Mouse (Mus musculus) heart, adult 8-10 months (tissue): ENCODE data around the gene Sept10. TPM values are rescaled to one million over a fixed set of nuclear protein-coding genes. Genes with fewer than 3 reads are reported as not detected.

Experiments
- DNase-seq: peaks from one replicate; pipeline ENCODE4 v3.0.0; 2022; ENCODE audit warnings: low spot score
- total RNA-seq, 4 experiments: library from RNA; stranded (reverse); gene quantifications; 2 replicates each; pipeline ENCODE4 v1.2.4; 2022

Gene Sept10
- total RNA-seq, 4 experiments from 2014 or later, result 14.4 to 20.6 (median 18.7) TPM

DNA sequence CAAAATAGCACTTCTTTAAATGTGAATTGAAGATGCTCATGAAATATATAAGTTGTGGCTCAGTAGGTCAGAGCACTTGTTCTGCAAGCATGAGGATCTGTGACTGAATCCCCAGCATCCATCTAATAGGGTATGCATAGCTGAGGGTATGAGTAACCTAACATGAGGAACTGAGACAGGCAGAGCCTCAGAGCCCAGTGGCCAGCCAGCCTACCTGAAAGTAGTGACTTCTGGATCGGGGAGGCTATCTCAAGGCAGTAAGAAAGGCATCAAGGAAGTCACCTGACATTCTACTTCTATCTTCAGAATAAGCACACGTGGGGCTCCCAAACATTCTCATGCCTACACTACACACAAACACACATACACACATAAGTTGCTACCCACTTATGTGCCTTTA, 3.5 kb upstream of the Sept10 start:
- no peak for DNase-seq

- DNase-seq, result no peak
These were observed 2.2 kb upstream of the Sept10 start for GRCm38 (mm10) chr10:59223890-59224289.

- no peak for DNase-seq
These were observed 1.7 kb upstream of the Sept10 start for GRCm38 (mm10) chr10:59223301-59223700.

DNA sequence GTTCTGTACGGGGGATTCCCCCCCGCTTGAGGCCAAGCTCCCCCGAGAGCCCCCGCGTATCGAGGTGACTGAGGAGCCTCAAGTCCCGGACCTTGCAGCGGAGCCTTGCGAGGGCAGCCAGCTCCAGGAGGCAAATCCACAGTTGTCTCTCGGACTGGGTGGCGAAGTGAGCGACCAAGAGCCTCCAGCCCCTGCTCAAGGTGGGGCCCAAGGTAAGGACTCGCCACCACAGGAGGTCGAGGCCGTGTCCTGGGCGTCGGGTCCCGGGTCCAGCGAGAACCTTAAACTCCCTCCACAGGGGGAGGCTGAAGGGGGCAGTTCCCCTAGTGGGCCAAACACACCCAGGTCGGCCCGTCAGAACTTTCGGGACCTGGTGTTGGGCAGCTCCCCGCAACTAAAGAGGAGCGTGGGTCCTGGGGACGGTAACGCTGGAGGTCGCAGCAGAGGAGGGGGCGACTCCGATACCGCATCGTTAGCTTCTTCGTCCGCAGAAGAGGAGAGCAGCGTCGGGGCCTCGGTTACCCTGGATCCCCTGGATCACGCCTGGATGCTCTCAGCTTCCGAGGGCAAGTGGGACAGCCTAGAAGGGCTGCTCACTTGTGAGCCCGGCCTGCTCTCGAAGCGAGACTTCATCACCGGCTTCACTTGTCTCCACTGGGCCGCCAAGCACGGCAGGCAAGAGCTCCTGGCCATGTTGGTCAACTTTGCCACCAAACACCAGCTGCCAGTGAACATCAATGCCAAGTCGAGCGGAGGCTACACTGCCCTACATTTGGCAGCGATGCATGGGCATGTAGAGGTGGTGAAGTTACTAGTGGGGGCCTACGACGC, 839 bp upstream of the Sept10 start:
- DNase-seq, result peak; percentile 12

DNA sequence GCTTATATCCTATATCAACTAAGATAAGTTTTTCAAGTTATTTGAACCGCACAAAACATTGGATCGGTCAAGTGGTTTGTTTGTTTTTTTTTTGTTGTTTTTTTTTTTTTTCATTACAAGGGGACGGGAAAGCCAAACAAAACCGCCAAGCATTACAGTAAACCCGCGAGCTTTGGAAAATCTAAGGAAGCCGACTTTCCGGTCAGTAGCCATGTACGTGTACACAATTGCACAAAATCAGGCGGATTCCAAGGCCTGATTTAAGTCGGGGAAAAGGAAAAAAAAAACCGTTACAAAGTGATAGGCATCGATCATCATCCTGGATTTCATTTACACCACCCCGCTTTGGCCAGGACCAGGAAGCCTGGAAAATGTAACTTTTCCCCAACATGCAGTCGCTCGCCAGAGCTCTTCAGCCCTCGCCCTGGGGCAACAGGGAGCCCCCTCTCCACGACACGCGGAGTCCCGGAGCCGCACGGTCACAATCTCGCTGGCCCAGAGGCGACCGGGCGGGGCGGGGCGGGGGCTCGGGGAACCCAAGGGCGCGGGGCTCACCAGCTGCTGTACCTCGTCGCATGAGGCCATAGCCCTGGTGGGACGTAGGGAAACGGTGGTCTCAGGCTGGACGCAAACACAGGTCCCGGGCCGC, 699 bp downstream of the Sept10 start:
- no peak for DNase-seq

DNA sequence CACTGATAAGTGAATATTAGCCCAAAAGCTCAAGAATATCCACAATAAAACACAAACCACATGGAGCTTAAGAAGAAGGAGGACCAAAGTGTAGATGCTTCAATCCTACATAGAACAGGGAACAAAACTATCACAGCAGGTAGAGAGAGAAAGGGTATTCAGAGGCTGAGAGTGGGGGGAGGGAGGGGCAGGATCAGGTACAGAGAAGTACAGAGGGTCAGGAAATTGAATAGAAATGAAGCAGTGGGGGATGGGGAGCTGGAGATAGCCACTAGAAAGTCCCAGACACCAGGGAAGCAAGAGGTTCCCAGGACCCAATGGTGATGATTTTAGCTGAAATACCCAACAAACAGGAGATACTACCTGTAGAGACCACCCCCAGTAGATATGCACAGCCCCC, 21.6 kb downstream of the Sept10 start:
- DNase-seq, result no peak

GRCm38 (mm10) chr10:59196763-59197162, 24.9 kb downstream of the Sept10 start:
- DNase-seq, result no peak

GRCm38 (mm10) chr10:59194891-59195290, 26.8 kb downstream of the Sept10 start:
- no peak for DNase-seq

DNA sequence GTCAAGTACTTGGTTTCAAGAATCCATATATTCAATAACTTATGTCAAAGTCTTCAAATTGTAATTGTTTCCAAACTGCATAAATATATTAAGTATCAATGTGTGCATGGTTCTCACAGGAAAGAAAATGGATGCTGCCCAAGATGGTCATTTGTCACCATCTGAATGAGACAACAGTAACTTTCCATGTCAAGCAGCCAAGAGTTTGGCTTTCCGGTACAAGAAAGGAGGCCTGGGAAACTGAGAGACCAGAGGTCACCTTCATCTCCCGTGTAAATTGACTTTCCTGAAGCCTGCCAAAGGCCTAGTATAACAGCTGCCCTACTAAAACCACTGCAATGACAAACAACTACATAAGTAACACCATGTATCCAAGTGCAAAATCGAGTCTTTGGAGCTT, 39.3 kb downstream of the Sept10 start:
- DNase-seq, result no peak

GRCm38 (mm10) chr10:59179620-59180019, 42.0 kb downstream of the Sept10 start:
- no peak for DNase-seq

DNA sequence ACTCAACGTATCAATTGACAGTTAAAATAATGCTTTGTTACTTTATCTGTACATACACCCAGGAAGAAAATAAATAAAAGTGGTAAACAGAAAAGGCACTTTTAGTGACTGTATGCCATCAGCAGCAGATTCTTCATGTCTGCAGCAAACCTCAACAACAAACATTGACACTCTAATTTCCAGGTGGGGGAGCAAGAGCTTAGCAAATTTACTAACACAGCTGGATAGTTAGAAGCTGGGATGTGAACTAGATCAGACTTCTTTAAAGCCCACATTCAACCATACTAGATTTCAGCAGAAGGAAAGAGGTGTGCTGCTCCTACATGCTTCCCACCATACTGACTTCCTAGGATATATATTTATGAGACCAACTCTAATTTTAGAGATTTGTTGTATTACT, 49.1 kb downstream of the Sept10 start:
- no peak for DNase-seq

DNA sequence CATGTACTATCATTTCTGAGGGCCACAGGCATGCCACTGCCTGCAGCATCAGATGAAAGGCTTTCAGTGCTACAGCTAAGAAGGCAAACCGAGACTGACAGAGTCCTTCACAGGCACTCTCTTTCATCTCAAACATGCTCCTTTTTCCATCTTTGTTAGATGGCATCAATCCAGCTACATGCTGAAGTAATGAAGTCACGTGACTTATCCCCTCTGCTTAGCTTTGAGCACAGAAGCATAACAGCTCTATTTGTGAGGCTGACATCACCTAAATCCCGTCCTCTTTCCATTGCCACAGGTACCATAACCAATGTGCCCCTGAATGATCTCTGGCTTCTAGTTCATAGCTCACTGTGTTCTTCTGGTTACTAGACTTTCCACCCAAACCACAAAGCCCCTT, 50.6 kb downstream of the Sept10 start:
- DNase-seq, result no peak

DNA sequence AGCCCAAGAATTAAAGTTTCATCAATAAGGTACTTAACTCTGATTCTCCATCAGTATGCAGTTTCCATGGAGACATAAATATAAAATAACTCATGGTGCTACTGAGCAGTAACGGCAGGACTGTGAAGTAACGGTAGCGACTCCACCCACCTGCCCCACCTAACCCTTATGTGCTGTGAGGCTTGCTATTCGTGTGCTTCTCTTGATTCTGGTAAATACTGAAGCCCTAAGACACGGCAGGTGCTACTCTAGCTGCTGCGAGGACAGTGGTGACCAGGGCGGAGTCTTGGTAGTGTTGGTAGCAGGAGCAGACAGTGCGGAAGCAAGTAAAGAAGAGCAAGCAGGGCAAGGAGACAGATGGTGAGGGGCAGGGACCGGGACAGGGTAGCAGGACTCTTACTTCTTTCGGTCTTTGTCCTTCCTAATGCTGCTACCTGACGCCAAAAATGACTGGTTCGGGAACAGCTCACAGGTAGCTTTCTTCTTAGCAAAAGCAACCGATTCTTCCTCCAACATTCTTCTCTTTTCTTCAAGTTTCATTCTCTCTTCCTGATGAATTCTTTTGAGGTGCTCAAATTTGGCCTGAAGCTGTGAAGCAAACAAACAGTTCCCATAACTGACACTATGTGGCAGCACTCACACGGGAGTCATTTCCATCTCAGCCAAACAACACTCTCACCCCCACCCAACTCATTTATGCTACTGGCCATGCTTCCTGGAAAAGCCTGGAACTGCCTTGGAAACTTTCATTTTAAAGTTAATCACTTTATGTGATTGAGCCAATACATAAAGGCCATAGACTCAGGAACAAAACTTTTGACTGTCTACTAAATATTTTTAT, 55.3 kb downstream of the Sept10 start:
- DNase-seq, result peak; percentile 27

GRCm38 (mm10) chr10:59162185-59162897, 59.3 kb downstream of the Sept10 start:
- DNase-seq, result no peak

GRCm38 (mm10) chr10:59158627-59159026, 63.0 kb downstream of the Sept10 start:
- no peak for DNase-seq

- no peak for DNase-seq
These were observed 69.0 kb downstream of the Sept10 start for GRCm38 (mm10) chr10:59152544-59153081.

- no peak for DNase-seq
These were observed 70.5 kb downstream of the Sept10 start for GRCm38 (mm10) chr10:59150938-59151657.

DNA sequence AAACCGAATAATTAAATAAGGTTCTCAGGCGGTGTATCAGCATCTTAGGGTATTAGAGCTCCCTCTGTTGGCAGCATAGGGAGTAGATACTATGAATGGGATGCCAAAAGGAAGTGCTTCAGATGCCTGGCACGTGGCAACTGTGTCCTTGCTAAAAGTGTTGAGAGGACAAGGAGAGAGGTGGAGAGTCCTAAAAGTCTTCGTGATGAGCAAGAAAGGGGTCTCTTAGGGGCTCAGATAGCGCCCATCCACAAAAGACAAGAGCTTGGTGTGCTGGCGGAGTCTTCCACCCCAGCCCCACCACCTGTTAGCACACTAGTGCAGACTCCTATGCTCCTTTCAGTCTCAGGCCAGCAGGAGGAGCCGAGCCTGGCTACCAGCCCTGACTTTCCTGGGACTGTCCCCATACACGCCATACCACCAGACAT, 71.7 kb downstream of the Sept10 start:
- DNase-seq, result peak; percentile 42

DNA sequence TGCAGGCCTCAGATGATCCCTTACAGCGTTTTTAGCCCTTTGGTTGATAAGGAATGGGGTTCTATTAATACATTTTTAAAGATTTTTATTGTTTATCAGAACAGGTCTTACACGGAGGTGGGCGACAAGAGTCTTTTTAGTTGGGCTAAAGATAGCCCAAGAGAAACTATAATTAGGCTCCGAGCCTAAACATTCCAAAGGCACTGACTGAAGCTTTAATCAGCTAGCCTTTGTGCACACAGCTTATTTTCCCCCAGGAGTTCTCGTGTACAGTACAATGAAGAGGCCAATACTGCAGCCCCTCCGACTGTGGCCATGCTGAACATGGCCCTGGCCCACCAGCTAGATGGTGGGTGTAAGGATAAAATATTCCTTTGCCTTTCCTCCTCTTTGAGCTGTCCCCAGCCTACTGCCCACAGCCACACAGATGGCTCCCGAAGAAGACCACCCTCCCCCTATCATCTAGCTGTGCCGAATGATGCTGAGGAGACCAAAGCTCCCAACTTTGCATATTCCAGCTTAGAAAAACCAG, 88.1 kb downstream of the Sept10 start:
- no peak for DNase-seq

GRCm38 (mm10) chr10:59131926-59132628, 89.6 kb downstream of the Sept10 start:
- DNase-seq, result no peak
